Mouse (Mus musculus): ENCODE measurements at regions not wholly inside any gene's neighbourhood (a gene's known extent, or its start where the extent isn't known, plus 50 kb on each side); places are given as distances from the start of the nearest gene placed in this dataset.
"Not testable (repeated sequence)": the region's sequence is repeated elsewhere in the genome, so short reads cannot be mapped to it uniquely, and the experiment has no call there.

- no peak for DNase-seq (ENCODE audit: low read depth, low spot score)
Measured at GRCm38 (mm10) chr6:140229295-140229694, 188.0 kb upstream of the Plcz1 start.

GRCm38 (mm10) chr6:140228741-140229140 is 187.5 kb upstream of the Plcz1 start:
- DNase-seq (ENCODE audit: low read depth, low spot score) = no peak

GRCm38 (mm10) chr6:140222534-140223324 is 181.5 kb upstream of the Plcz1 start:
- no peak for DNase-seq (ENCODE audit: low read depth, low spot score)

- no peak for DNase-seq (ENCODE audit: low read depth, low spot score)
Measured at GRCm38 (mm10) chr6:140221653-140222272, 180.5 kb upstream of the Plcz1 start.

- no peak for DNase-seq (ENCODE audit: low read depth, low spot score)
Measured at GRCm38 (mm10) chr6:140218789-140219188, 177.5 kb upstream of the Plcz1 start.

GRCm38 (mm10) chr6:140212403-140212802 is 171.1 kb upstream of the Plcz1 start:
- peak; percentile 48 for DNase-seq (ENCODE audit: low read depth, low spot score)

GRCm38 (mm10) chr6:140210141-140210540 is 168.9 kb upstream of the Plcz1 start:
- DNase-seq (ENCODE audit: low read depth, low spot score) = no peak

- DNase-seq (ENCODE audit: low read depth, low spot score) = no peak
Measured at GRCm38 (mm10) chr6:140209083-140209482, 167.8 kb upstream of the Plcz1 start.

- no peak for DNase-seq (ENCODE audit: low read depth, low spot score)
Measured at GRCm38 (mm10) chr6:140208375-140208774, 167.1 kb upstream of the Plcz1 start.

GRCm38 (mm10) chr6:140206676-140207075 is 165.4 kb upstream of the Plcz1 start:
- DNase-seq (ENCODE audit: low read depth, low spot score) = not testable (repeated sequence)

- DNase-seq (ENCODE audit: low read depth, low spot score) = no peak
Measured at GRCm38 (mm10) chr6:140201356-140201755, 160.1 kb upstream of the Plcz1 start.

- no peak for DNase-seq (ENCODE audit: low read depth, low spot score)
Measured at GRCm38 (mm10) chr6:140200322-140200721, 159.1 kb upstream of the Plcz1 start.

GRCm38 (mm10) chr6:140198036-140198435 is 156.8 kb upstream of the Plcz1 start:
- DNase-seq (ENCODE audit: low read depth, low spot score) = peak; percentile 97

- DNase-seq (ENCODE audit: low read depth, low spot score) = peak; percentile 59
Measured at GRCm38 (mm10) chr6:140197113-140197675, 155.9 kb upstream of the Plcz1 start.

- no peak for DNase-seq (ENCODE audit: low read depth, low spot score)
Measured at GRCm38 (mm10) chr6:140194276-140194675, 153.0 kb upstream of the Plcz1 start.

- DNase-seq (ENCODE audit: low read depth, low spot score) = peak; percentile 86
Measured at GRCm38 (mm10) chr6:140193084-140193939, 152.1 kb upstream of the Plcz1 start.

GRCm38 (mm10) chr6:140192526-140192925 is 151.3 kb upstream of the Plcz1 start:
- DNase-seq (ENCODE audit: low read depth, low spot score) = peak; percentile 85

- DNase-seq (ENCODE audit: low read depth, low spot score) = no peak
Measured at GRCm38 (mm10) chr6:140191341-140191740, 150.1 kb upstream of the Plcz1 start.

- DNase-seq (ENCODE audit: low read depth, low spot score) = no peak
Measured at GRCm38 (mm10) chr6:140189601-140190000, 148.3 kb upstream of the Plcz1 start.

- no peak for DNase-seq (ENCODE audit: low read depth, low spot score)
Measured at GRCm38 (mm10) chr6:140187733-140188132, 146.5 kb upstream of the Plcz1 start.

GRCm38 (mm10) chr6:140187106-140187505 is 145.8 kb upstream of the Plcz1 start:
- no peak for DNase-seq (ENCODE audit: low read depth, low spot score)

GRCm38 (mm10) chr6:140179999-140180398 is 138.7 kb upstream of the Plcz1 start:
- no peak for DNase-seq (ENCODE audit: low read depth, low spot score)

Data from ES-CJ7 (cell line).